Mouse (Mus musculus) cerebellum, adult 9-11 months (tissue): ENCODE measurements around the gene Tifab.
"Not testable (repeated sequence)": the region's sequence is repeated elsewhere in the genome, so short reads cannot be mapped to it uniquely, and the experiment has no call there.

Experiments used
- DNase-seq: peaks from one replicate; pipeline ENCODE4 v3.0.0; 2022

The Tifab gene

GRCm38 (mm10) chr13:56178416-56179035 is at the start of gene Tifab:
Gene Tifab (minus strand): TSS chr13:56178885.
- no peak for DNase-seq

GRCm38 (mm10) chr13:56226175-56226954 is 47.7 kb upstream of the Tifab start:
- peak; percentile 45 for DNase-seq

GRCm38 (mm10) chr13:56223625-56224024 is 44.9 kb upstream of the Tifab start:
- no peak for DNase-seq

GRCm38 (mm10) chr13:56222849-56223246 is 44.2 kb upstream of the Tifab start:
- no peak for DNase-seq

- DNase-seq, result no peak
Measured at GRCm38 (mm10) chr13:56221995-56222848, 43.5 kb upstream of the Tifab start.

GRCm38 (mm10) chr13:56221129-56221910 is 42.6 kb upstream of the Tifab start:
- DNase-seq, result no peak

- DNase-seq, result no peak
Measured at GRCm38 (mm10) chr13:56219254-56219653, 40.6 kb upstream of the Tifab start.

GRCm38 (mm10) chr13:56216090-56216489 is 37.4 kb upstream of the Tifab start:
- no peak for DNase-seq

GRCm38 (mm10) chr13:56214633-56215032 is 35.9 kb upstream of the Tifab start:
- no peak for DNase-seq

GRCm38 (mm10) chr13:56209067-56209411 is 30.4 kb upstream of the Tifab start:
- DNase-seq, result no peak

- no peak for DNase-seq
Measured at GRCm38 (mm10) chr13:56208225-56209066, 29.8 kb upstream of the Tifab start.

- no peak for DNase-seq
Measured at GRCm38 (mm10) chr13:56199506-56199905, 20.8 kb upstream of the Tifab start.

- DNase-seq, result peak; percentile 79
Measured at GRCm38 (mm10) chr13:56197473-56198266, 19.0 kb upstream of the Tifab start.

- DNase-seq, result no peak
Measured at GRCm38 (mm10) chr13:56197031-56197430, 18.3 kb upstream of the Tifab start.

- not testable (repeated sequence) for DNase-seq
Measured at GRCm38 (mm10) chr13:56195824-56196223, 17.1 kb upstream of the Tifab start.

- not testable (repeated sequence) for DNase-seq
Measured at GRCm38 (mm10) chr13:56194181-56194580, 15.5 kb upstream of the Tifab start.

GRCm38 (mm10) chr13:56191225-56191624 is 12.5 kb upstream of the Tifab start:
- no peak for DNase-seq

- no peak for DNase-seq
Measured at GRCm38 (mm10) chr13:56189688-56190087, 11.0 kb upstream of the Tifab start.

GRCm38 (mm10) chr13:56183687-56184086 is 5.0 kb upstream of the Tifab start:
- no peak for DNase-seq

- DNase-seq, result no peak
Measured at GRCm38 (mm10) chr13:56181424-56181823, 2.7 kb upstream of the Tifab start.

- DNase-seq, result no peak
Measured at GRCm38 (mm10) chr13:56176310-56176709, 2.4 kb downstream of the Tifab start.
